Mouse (Mus musculus): ENCODE data around the gene Rilpl1. TPM values are rescaled to one million over a fixed set of nuclear protein-coding genes. Genes with fewer than 3 reads are reported as not detected.

Rilpl1 gene
- polyA plus RNA-seq, 1 experiment: 15.2 TPM

GRCm38 (mm10) chr5:124478873-124479204, 52.4 kb downstream of the Rilpl1 start:
- Histone ChIP-seq H3K36me3 (ENCODE audit: control insufficient read depth, insufficient read depth) (no peaks in the 10 kb centered on the region), H3ac (ENCODE audit: control insufficient read depth, insufficient read length, low read depth) (no peak overlapping the region), H3K4me3 (ENCODE audit: insufficient read depth, poor library complexity, severe bottlenecking) (no peak overlapping the region)

DNA sequence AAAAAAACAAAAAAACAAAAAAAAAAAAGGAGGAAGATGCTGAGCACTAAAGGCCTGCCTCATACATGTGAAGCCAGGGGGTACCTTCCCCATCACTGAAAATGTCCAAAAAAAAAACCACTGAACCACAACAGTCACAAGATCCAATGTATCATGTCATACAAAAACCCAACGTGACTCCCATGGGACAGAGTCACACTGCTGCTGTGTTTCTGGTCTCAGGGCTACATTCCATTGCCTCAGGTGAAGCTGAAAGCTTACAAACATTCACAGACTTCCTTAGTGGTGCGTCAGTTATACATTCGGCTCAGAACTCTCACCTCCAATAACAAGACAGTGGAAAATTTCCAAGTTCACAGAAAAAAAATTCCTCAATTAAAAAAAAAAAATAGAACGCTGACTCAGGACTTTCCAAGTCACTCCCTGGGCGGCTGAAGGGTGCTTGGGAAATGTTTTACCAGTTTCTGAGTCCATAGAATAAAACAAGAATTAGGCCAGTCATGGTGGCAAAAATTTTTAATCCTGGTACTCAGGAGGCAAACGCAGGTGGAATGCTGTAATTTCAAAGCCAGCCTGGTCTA, 60.5 kb downstream of the Rilpl1 start:
- no peak for TF ChIP-seq MYOG (IDR thresholded peaks at IDR 0.05; ENCODE audit: control insufficient read depth, extremely low read depth, insufficient read length)
- TF ChIP-seq CTCF (IDR thresholded peaks at IDR 0.05; ENCODE audit: control insufficient read depth, insufficient read depth, insufficient read length): no peak
- no peak for TF ChIP-seq CEBPB (IDR thresholded peaks at IDR 0.05; ENCODE audit: low read depth)
- no peak for TF ChIP-seq MAX (IDR thresholded peaks at IDR 0.05)
- no peak for TF ChIP-seq USF1 (IDR thresholded peaks at IDR 0.05; ENCODE audit: low read depth)
- TF ChIP-seq MYOD1 (IDR thresholded peaks at IDR 0.05; ENCODE audit: control insufficient read depth, insufficient read length, low read depth): no peak
- TF ChIP-seq FOSL1 (IDR thresholded peaks at IDR 0.05; ENCODE audit: insufficient read depth, low read length, poor library complexity, severe bottlenecking): no peak
- Histone ChIP-seq H3K4me3 (ENCODE audit: insufficient read depth, poor library complexity, severe bottlenecking) (no peak overlapping the region), H3K27me3 (ENCODE audit: control insufficient read depth, insufficient read depth, insufficient read length) (no peaks in the 10 kb centered on the region), H3ac (ENCODE audit: control insufficient read depth, insufficient read length, low read depth) (no peak overlapping the region), H3K79me2 (ENCODE audit: control insufficient read depth, insufficient read depth) (peaks cover 5% of the 10 kb centered on the region), H3K79me3 (ENCODE audit: low read depth) (peaks cover 2% of the 10 kb centered on the region), H3K36me3 (ENCODE audit: control insufficient read depth, insufficient read depth) (no peaks in the 10 kb centered on the region)

More at GRCm38 (mm10) chr5:124478873-124479204, 52.4 kb downstream of the Rilpl1 start:
- no peaks in the 10 kb centered on the region for H3K27me3 ChIP-seq (ENCODE audit: control insufficient read depth, insufficient read depth, insufficient read length)
- peaks cover 22% of the 10 kb centered on the region for H3K79me2 ChIP-seq (ENCODE audit: control insufficient read depth, insufficient read depth)
- TF ChIP-seq MYOD1 (IDR thresholded peaks at IDR 0.05; ENCODE audit: control insufficient read depth, insufficient read length, low read depth) (no peak), MAX (IDR thresholded peaks at IDR 0.05) (no peak), FOSL1 (IDR thresholded peaks at IDR 0.05; ENCODE audit: insufficient read depth, low read length, poor library complexity, severe bottlenecking) (no peak), USF1 (IDR thresholded peaks at IDR 0.05; ENCODE audit: low read depth) (no peak), MYOG (IDR thresholded peaks at IDR 0.05; ENCODE audit: control insufficient read depth, extremely low read depth, insufficient read length) (no peak), CEBPB (IDR thresholded peaks at IDR 0.05; ENCODE audit: low read depth) (no peak), CTCF (IDR thresholded peaks at IDR 0.05; ENCODE audit: control insufficient read depth, insufficient read depth, insufficient read length) (no peak)
- peaks cover 9% of the 10 kb centered on the region for H3K79me3 ChIP-seq (ENCODE audit: low read depth)

DNA sequence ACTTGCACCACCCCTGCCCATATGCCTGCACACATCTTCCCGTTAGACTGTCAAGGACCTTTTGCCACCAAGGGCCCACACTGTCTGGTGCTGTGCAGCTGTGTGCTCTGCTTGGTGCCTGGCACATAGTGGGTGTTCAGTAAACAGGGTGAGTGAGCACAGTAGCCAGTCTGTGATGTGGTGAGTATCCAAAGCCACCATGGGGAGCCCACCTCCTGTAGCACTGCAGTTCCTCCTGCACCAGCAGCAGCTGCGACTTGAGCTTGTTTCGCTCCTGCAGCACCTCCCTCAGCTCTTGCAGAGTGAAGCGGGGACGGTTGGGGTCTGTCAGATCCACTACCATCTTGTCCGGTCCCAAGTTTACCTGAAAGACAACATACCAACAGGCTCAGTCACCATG, 61.7 kb downstream of the Rilpl1 start:
- no peak for TF ChIP-seq MYOG (IDR thresholded peaks at IDR 0.05; ENCODE audit: control insufficient read depth, extremely low read depth, insufficient read length)
- no peak for TF ChIP-seq CTCF (IDR thresholded peaks at IDR 0.05; ENCODE audit: control insufficient read depth, insufficient read depth, insufficient read length)
- TF ChIP-seq USF1 (IDR thresholded peaks at IDR 0.05; ENCODE audit: low read depth): no peak
- no peak for TF ChIP-seq MAX (IDR thresholded peaks at IDR 0.05)
- TF ChIP-seq FOSL1 (IDR thresholded peaks at IDR 0.05; ENCODE audit: insufficient read depth, low read length, poor library complexity, severe bottlenecking): no peak
- no peak for TF ChIP-seq CEBPB (IDR thresholded peaks at IDR 0.05; ENCODE audit: low read depth)
- no peak for TF ChIP-seq MYOD1 (IDR thresholded peaks at IDR 0.05; ENCODE audit: control insufficient read depth, insufficient read length, low read depth)
- no peaks in the 10 kb centered on the region for H3K27me3 ChIP-seq (ENCODE audit: control insufficient read depth, insufficient read depth, insufficient read length)
- H3ac ChIP-seq (ENCODE audit: control insufficient read depth, insufficient read length, low read depth): no peak overlapping the region
- peaks cover 5% of the 10 kb centered on the region for H3K79me2 ChIP-seq (ENCODE audit: control insufficient read depth, insufficient read depth)
- H3K79me3 ChIP-seq (ENCODE audit: low read depth): peaks cover 2% of the 10 kb centered on the region
- no peaks in the 10 kb centered on the region for H3K36me3 ChIP-seq (ENCODE audit: control insufficient read depth, insufficient read depth)
- H3K4me3 ChIP-seq (ENCODE audit: insufficient read depth, poor library complexity, severe bottlenecking): no peak overlapping the region

- H3K36me3 ChIP-seq (ENCODE audit: control insufficient read depth, insufficient read depth): no peaks in the 10 kb centered on the region
- no peak overlapping the region for H3ac ChIP-seq (ENCODE audit: control insufficient read depth, insufficient read length, low read depth)
- no peak for TF ChIP-seq FOSL1 (IDR thresholded peaks at IDR 0.05; ENCODE audit: insufficient read depth, low read length, poor library complexity, severe bottlenecking)
- no peak for TF ChIP-seq MAX (IDR thresholded peaks at IDR 0.05)
- TF ChIP-seq USF1 (IDR thresholded peaks at IDR 0.05; ENCODE audit: low read depth): no peak
- no peak for TF ChIP-seq MYOD1 (IDR thresholded peaks at IDR 0.05; ENCODE audit: control insufficient read depth, insufficient read length, low read depth)
- TF ChIP-seq MYOG (IDR thresholded peaks at IDR 0.05; ENCODE audit: control insufficient read depth, extremely low read depth, insufficient read length): no peak
- TF ChIP-seq CTCF (IDR thresholded peaks at IDR 0.05; ENCODE audit: control insufficient read depth, insufficient read depth, insufficient read length): no peak
- no peak for TF ChIP-seq CEBPB (IDR thresholded peaks at IDR 0.05; ENCODE audit: low read depth)
- H3K27me3 ChIP-seq (ENCODE audit: control insufficient read depth, insufficient read depth, insufficient read length): no peaks in the 10 kb centered on the region
- peaks cover 2% of the 10 kb centered on the region for H3K79me3 ChIP-seq (ENCODE audit: low read depth)
- H3K79me2 ChIP-seq (ENCODE audit: control insufficient read depth, insufficient read depth): peaks cover 1% of the 10 kb centered on the region
- no peak overlapping the region for H3K4me3 ChIP-seq (ENCODE audit: insufficient read depth, poor library complexity, severe bottlenecking)
Measured at GRCm38 (mm10) chr5:124468365-124468764, 62.8 kb downstream of the Rilpl1 start.

DNA sequence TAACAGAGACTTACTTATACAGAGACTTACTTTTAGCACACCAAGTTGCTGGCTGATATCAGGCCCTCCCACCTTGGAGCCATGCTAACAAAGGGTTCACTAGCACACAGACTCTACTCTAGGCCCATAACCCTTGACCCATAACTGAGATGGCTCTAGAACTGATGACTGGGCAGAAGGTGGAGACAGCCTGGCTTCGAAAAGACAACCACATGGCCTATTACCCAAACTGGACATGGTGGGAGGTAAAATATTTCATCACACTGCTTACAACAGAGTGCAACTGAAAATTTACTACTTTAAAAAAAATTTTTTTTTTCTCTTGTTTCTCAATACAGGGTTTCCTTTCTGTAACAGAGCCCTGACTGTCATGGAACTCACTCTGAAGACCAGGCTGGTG, 63.4 kb downstream of the Rilpl1 start:
- Histone ChIP-seq H3K27me3 (ENCODE audit: control insufficient read depth, insufficient read depth, insufficient read length) (no peaks in the 10 kb centered on the region), H3K79me2 (ENCODE audit: control insufficient read depth, insufficient read depth) (no peaks in the 10 kb centered on the region), H3K79me3 (ENCODE audit: low read depth) (no peaks in the 10 kb centered on the region), H3ac (ENCODE audit: control insufficient read depth, insufficient read length, low read depth) (no peak overlapping the region), H3K4me3 (ENCODE audit: insufficient read depth, poor library complexity, severe bottlenecking) (no peak overlapping the region), H3K36me3 (ENCODE audit: control insufficient read depth, insufficient read depth) (peaks cover 5% of the 10 kb centered on the region)
- TF ChIP-seq USF1 (IDR thresholded peaks at IDR 0.05; ENCODE audit: low read depth) (no peak), MYOD1 (IDR thresholded peaks at IDR 0.05; ENCODE audit: control insufficient read depth, insufficient read length, low read depth) (no peak), MYOG (IDR thresholded peaks at IDR 0.05; ENCODE audit: control insufficient read depth, extremely low read depth, insufficient read length) (no peak), MAX (IDR thresholded peaks at IDR 0.05) (no peak), CEBPB (IDR thresholded peaks at IDR 0.05; ENCODE audit: low read depth) (no peak), CTCF (IDR thresholded peaks at IDR 0.05; ENCODE audit: control insufficient read depth, insufficient read depth, insufficient read length) (no peak), FOSL1 (IDR thresholded peaks at IDR 0.05; ENCODE audit: insufficient read depth, low read length, poor library complexity, severe bottlenecking) (no peak)

Measured in C2C12 (cell line).